In the genomic region with DNA sequence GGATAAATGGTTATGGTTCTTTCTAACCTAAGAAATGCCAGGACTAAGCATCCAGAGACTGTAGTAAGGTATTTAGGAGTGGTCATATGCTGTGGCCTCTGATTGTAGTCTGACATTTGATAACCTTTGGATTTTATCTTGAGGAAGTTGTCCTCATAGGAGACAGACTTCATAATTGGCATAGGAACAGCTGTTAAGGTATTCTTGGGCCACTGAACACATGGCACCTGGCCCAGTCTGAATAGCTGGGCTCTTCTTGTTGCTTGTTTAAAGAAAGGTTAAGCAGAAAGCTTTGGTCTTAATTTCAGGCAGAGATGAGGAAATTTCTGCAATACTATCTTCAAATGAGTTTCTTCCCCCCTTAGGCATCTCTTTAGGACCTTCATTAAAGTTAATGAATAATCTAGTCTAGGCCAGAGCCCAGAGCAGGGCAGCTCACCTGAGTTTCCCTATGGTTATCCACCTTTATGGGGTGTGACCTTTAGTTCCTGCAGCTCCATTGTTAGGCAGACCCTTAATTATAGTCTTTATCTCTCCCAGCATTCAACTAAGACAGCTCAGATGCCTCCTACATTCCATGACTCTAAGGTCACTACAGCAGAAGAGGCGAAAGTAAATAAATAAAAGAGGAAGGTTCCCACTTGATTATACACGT, we compare ENCODE assay signal across 9 mouse cellular contexts.
DNase-seq lines count a peak whose midpoint lies in the region; ATAC-seq and TF ChIP-seq lines count a peak whose summit lies in the region.
"Had no signal": no experiment of that assay in that cellular context is flagged by ENCODE, and none has a peak within 500 bp of the region (broad histone marks: within the 10 kb centered on the region; RNA-seq: fewer than 3 reads in every experiment).

No protein-coding gene starts in this region.

- 42% methylated on average over 2 of the region's 2 CpGs for WGBS in lung, adult 2 months
- WGBS in hindbrain, embryonic 10.5 days = 52% methylated on average over 2 of the region's 2 CpGs

- ATAC-seq in erythroid progenitor cell, adult 5-6 weeks (replicated peaks; ENCODE audit: low FRiP score, poor library complexity, severe bottlenecking) = no peak

- H3K27ac ChIP-seq in hindbrain, embryonic 10.5 days = no peak overlapping the region
- H3K27ac ChIP-seq: lung, embryonic 15.5 days had no signal

- no peaks in the 10 kb centered on the region for H3K9me3 ChIP-seq in hindbrain, embryonic 10.5 days
- H3K9me3 ChIP-seq: lung, embryonic 15.5 days had no signal

- H3K4me3 ChIP-seq in lung, adult 2 months (replicated peaks; ENCODE audit: extremely low read depth, low read depth, low read length) = no peak overlapping the region
- H3K4me3 ChIP-seq in hindbrain, embryonic 10.5 days = no peak overlapping the region
- H3K4me3 ChIP-seq: lung, embryonic 15.5 days had no signal

- H3K4me1 ChIP-seq in lung, adult 2 months (ENCODE audit: control insufficient read depth, insufficient read depth, low read length) = peaks cover 6% of the 10 kb centered on the region
- H3K4me1 ChIP-seq in hindbrain, embryonic 10.5 days (replicated peaks) = no peaks in the 10 kb centered on the region

- peak; percentile 17 for DNase-seq in cerebellum, adult 9-11 months
- no peak for DNase-seq in cerebellum, adult 11-12 months
- DNase-seq in adipocyte (ENCODE audit: low spot score) = peak; percentile 22
- DNase-seq in kidney, adult 8-10 months = peak; percentile 18 to 49
- peak; percentile 30 for DNase-seq in lung, adult 2 months
- no peak for DNase-seq in right cerebral cortex, adult 2 months (ENCODE audit: low spot score in 2 of 2)
- no peak for DNase-seq in hindbrain, embryonic 10.5 days (ENCODE audit: low spot score)

- TF ChIP-seq CTCF in lung, adult 2 months (IDR thresholded peaks at IDR 0.05; ENCODE audit: insufficient read depth, low read length) = no peak

- H3K27me3 ChIP-seq in hindbrain, embryonic 10.5 days (ENCODE audit: insufficient read depth, poor library complexity, severe bottlenecking) = no peaks in the 10 kb centered on the region
- H3K27me3 ChIP-seq: lung, embryonic 15.5 days had no signal

- TF ChIP-seq POLR2A in lung, adult 2 months (IDR thresholded peaks at IDR 0.05; ENCODE audit: borderline replicate concordance, extremely low read depth, low read depth, low read length) = no peak

- no peaks in the 10 kb centered on the region for H3K36me3 ChIP-seq in hindbrain, embryonic 10.5 days
- H3K36me3 ChIP-seq: lung, embryonic 15.5 days had no signal

Comparison
In these comparisons a context has a peak if more than half of its experiments do, and no peak if none do; other contexts are left out.
1. DNase-seq: peak in cerebellum, adult 9-11 months (single experiment), adipocyte (single experiment), kidney, adult 8-10 months (2 of 2) and lung, adult 2 months (single experiment); none in cerebellum, adult 11-12 months (single experiment), right cerebral cortex, adult 2 months (0 of 2) and hindbrain, embryonic 10.5 days (single experiment).